Mouse (Mus musculus) layer of hippocampus, adult 9-10 months (tissue): ENCODE results near the gene Rasal2.

Experiments used
- DNase-seq: peaks from one replicate; pipeline ENCODE4 v3.0.0; 2022; ENCODE audit warnings: low spot score

Rasal2 gene

DNA sequence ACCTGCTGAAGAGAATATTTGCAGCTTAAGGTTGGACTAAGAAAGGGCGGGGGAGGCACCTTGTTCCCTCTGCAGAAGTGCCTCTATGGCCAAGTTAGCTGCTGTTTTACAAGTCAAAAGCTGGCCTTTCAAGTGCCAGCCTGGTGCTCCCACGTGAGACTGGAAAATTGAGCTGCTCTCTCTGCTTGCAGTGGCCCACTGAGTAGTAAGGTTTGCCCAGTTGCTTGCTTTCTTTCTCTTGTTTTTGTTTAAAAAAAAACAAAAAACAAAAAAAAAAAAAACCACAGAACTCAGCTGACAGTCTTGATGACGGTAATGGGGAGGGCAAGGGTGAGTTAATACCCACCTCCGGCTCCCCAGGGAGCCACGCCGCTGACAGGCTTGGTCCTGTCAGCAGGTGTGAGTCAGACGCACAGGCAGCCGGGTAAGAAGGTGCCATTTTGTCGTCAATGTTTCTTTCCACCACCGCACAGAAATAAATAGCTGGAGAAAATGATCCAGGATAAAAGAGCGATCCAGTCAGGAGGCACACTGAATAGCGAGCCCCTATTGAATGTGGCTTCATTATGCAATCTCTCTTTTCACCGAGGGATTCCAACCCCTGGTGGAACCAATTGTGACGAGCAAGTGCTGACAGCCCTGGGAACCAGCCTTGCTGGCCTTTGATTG lies 27.7 kb upstream of the Rasal2 start:
- DNase-seq, result no peak

GRCm38 (mm10) chr1:157439101-157439500 lies 26.7 kb upstream of the Rasal2 start:
- DNase-seq, result no peak

DNA sequence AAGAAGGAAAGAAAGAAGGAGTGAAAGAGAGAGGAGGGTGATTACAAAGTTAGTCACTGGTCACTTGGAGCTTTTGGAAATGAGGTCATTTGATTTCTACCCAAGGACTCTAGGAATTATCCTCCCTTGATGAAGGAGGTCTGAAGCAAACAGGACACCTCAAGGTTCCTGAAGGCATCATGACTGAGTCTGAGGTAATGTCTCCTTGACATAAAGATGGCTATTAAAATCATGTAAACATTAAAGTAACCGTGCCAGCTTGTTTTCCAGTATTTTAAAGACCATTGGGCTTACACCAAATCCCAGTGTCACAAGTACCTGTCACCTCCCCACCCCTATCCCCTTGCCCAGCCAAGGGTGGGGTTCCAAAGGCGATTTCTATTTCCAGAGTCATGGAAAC lies 25.9 kb upstream of the Rasal2 start:
- DNase-seq, result no peak

GRCm38 (mm10) chr1:157435926-157436325 lies 23.5 kb upstream of the Rasal2 start:
- DNase-seq, result no peak

DNA sequence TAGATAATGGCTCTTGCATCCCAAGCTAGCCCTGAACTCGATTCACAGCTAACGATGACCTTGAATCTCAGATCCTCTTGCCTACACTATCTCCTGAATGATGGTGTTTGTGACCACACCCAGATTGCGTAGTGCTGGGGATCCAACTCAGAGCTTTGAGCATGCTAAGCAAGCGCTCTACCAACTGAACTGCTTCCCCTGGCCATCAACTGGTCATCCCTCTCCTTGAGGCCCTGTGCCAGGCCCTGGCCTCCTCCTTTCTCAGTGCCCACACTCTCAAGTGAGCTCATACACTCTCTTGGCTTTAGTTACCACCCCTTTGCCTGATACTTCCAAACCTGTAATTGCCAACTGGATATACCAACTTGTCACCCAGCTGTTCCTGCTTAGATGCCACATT lies 22.0 kb upstream of the Rasal2 start:
- DNase-seq, result no peak

DNA sequence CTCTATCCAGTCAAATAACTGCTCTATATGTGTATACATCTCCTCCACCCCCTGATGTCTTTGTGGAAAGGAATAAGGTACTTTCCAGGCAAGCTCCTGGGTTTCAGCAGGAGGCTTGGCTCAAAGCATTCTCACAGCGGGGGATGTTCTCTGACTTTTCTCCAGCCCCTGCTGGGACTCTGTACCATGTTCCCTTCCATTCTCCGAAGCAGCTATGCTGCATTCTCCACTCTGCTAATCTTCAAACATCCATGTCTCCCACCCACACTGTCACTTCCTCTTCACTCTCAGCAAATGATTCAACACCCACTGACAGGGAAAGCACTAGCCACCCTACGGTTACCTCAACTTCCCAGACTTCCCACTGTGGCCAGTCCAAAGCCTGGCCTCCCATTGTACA lies 20.9 kb upstream of the Rasal2 start:
- DNase-seq, result no peak

GRCm38 (mm10) chr1:157428366-157428765 lies 16.0 kb upstream of the Rasal2 start:
- DNase-seq, result no peak

DNA sequence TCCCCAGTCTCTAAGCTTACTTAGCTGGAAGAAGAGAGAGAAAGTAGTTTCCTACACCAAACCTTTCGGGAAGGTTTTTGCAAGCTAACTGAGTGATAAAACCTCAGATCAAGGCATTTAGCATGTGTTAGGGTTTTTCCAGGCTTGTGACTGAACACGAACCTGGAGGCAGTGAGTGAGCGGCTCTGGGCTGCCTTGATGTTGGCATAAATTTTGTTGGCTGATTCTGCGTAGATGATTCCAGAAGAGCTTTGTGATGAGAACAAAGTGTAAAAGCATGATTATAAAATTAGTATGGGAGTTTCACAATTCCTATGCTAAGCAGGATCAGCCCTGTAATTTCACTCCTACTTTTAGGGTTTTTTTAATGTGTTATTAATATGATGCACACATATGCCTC lies 15.2 kb upstream of the Rasal2 start:
- DNase-seq, result no peak

DNA sequence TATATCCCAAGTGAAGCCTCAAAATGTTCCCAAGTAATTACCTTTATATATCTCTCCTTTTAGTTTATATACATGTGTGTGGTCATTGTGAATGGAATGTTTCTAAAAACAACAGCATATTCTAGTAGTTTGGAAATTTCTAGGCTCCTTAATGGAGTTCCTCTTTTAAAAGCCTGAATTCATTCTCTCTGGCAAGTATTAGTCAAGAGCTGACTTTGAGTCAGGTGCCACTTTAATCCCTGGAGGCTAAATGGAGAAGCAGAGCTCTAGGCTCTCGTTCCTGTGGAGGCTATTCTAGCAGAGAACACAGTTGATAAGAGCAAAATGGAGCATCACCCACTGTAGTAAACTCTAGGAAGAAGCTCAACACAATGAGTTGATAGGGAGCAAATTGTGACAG lies 14.5 kb upstream of the Rasal2 start:
- DNase-seq, result no peak

- no peak for DNase-seq
Observed at GRCm38 (mm10) chr1:157425741-157426427, 13.5 kb upstream of the Rasal2 start.

DNA sequence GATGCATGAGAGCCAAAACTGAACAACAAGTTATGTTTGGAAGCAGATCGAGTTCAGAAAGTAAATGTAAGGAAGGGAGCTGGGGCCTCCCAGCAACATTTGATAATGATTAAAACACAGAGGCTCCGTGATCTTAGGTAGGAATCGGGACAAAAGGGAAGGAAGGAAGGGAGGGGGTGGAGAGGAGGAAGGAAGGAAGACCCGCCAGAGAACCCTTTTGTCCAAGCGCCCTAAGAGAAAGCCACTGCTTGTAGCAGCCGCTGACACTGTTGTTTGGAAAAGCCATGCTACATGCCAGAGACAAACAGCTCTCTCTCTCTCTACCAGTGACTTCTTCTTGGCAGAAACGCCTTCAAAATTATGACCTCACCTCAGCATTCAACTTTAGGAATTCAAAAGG lies 5.5 kb upstream of the Rasal2 start:
- DNase-seq, result no peak

DNA sequence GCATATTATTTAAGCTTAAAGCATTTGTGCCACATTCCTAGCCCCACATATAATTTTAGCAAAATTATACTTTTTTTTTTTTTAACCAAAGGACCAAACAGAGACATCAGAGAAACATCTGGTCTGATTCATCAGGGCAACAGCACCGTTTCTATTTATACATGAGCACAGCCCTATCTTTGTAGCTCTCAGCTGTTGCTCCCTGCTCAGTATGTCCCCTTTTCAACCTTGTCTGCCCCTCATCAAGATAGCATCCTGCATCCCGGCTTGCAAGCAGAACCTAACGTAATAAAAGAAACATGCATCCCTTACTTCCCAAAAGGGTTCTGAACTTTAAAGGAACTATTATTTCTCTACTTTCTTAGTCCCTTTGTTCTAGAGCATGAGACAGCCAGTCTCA lies 5.0 kb upstream of the Rasal2 start:
- DNase-seq, result no peak

DNA sequence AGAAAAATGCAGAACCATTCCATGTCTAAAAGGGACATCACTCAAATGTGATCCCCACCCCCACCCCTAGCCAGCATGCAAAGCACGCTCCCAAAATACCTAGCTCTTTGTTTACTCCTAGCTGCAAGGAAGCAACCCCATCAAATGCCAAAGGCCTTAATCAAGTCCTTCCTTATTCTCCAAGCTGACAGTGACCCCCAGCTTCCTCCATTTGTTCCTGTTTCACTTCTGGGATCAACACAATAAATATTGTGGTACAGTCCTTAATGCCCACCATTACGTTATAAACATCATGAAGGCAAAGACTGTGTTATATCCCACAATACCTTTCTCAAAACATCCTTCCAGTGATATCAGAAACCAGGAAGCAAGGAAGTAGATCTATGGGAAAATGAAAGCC lies 4.2 kb upstream of the Rasal2 start:
- DNase-seq, result no peak

- DNase-seq, result no peak
Observed at GRCm38 (mm10) chr1:157415771-157416170, 3.4 kb upstream of the Rasal2 start.

GRCm38 (mm10) chr1:157411711-157412380 lies 549 bp downstream of the Rasal2 start:
- no peak for DNase-seq

DNA sequence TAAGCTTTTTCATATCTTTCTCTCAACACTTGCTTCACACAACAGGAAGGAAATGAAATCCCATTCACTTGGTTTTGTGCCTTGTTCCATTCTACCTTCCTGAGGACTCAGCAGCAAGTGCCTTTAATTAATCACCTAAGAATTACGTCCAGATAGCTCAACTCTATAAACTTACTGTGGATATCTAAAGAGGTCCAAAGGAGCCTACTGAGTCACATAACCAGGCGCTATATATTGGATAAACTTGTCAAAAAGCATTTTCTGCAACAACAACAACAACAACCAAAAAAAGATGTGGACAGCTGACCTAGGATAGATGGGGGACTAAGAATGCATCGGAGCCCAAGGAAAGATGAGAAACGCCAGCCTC lies 1.1 kb downstream of the Rasal2 start:
- no peak for DNase-seq

GRCm38 (mm10) chr1:157410937-157411336 lies 1.5 kb downstream of the Rasal2 start:
- no peak for DNase-seq

GRCm38 (mm10) chr1:157409648-157410047 lies 2.7 kb downstream of the Rasal2 start:
- DNase-seq, result no peak

DNA sequence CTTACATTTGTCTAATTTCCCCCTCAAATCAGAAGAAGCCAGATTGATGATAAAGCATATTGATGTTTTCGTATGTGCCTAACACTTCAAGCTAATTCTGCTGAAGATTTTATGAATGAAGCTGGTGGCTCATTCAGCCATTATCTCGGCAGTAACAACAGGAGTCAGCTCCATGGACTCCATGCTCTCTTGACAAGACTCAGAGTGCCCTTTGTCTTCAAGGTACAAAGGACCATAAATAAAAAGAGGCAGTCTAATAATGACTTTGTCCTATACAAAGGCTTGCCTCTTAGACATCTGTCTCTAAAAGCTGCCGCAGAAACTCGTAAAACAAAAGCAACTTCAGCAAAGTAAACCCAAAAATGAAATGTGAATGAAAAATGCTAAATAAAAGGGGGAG lies 24.4 kb downstream of the Rasal2 start:
- no peak for DNase-seq

- no peak for DNase-seq
Observed at GRCm38 (mm10) chr1:157380694-157381093, 31.7 kb downstream of the Rasal2 start.

DNA sequence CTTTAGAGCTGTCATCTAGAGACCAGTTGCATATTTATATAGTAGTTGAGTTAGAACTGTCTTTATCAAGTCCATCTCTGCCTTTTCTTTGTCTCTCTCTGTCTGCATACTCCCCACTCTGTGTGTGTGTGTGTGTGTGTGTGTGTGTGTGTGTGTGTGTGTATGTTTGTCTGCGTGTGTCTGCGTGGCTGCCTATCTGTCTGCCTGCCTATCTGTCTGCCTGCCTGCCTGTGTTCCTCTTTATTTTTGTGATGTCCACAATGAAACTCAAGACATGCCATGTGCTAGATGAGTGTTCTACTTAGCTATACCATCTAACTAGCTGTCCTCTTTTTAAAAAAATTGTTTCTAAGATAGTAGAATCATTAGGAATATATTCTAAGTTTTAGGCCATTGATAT lies 42.0 kb downstream of the Rasal2 start:
- no peak for DNase-seq

DNA sequence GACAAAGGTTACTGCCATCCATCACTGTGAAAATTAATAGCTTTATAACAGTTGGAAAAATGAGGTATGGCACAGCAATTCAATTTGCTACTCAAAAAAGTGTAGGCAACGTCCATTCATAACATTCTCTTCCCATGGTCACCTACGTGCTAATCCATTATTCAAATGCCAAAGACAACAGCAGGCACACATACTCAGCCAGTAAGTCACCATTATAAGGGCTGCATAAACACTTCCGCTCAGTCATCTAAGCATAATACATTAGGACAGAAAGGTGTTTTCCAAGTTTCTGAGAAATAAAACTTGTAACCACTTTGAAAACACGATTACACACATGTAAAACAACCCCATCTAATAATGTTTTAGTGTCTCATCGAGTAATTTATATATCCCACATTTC lies 44.1 kb downstream of the Rasal2 start:
- DNase-seq, result no peak

DNA sequence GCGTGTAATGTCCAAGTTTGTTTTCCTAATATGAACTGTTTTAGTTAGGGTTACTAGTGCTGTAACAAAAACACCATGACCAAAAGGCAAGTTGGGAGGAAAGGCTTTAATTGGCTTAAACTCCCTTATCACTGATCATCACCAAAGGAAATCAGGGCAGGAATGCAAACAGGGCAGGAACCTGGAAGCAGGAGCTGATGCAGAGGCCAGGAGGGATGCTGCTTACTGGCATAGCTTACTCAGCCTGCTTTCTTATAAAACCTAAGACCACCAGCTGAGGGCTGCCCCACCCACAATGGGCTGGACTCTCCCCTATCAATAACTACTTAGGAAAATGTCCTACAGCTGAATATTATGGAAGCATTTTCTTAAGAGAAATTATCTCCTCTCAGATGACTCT lies 65.7 kb downstream of the Rasal2 start:
- no peak for DNase-seq

DNA sequence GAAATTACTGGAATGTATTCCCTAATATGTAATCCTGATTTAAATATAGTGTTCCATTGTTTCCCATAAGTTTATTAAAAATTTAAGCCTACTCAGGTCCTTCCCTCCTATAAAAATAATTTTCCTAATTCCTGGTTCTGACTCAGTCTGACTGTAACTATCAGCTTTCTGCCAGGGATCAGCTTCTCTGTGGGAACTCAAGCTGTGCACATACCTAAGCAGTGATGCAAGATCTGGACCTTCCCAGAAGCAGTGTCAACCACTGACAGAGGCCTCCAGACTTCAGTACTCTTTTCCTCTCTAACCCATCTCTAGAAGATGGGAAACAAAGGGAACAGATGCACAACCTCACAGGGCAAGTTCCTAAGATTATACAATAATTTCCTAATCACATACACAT lies 68.9 kb downstream of the Rasal2 start:
- no peak for DNase-seq
